Mouse (Mus musculus) kidney, adult 10 weeks (tissue): ENCODE measurements around the gene Rnf216. TPM values are rescaled to one million over a fixed set of nuclear protein-coding genes. Genes with fewer than 3 reads are reported as not detected.

ENCODE experiments used
- polyA plus RNA-seq: library from polyadenylated mRNA; stranded (reverse); fragments of 350-450 nt; fragmentation: Illumina TruSeq; extraction: RNeasy Lipid Tissue Mini Kit (QIAGEN cat#74804); gene quantifications from one replicate; pipeline ENCODE4 v1.2.3, GENCODE M21; 2014; ENCODE audit warnings: low read depth, low replicate concordance

The Rnf216 gene
- 31.1 TPM for polyA plus RNA-seq

GRCm38 (mm10) chr5:143112281-143113246 lies at the start of gene Rnf216:
Gene Rnf216, minus strand, starts transcription at chr5:143112994.

GRCm38 (mm10) chr5:143147481-143147880 lies 34.7 kb upstream of the Rnf216 start, which contains the start of gene Olfr718-ps1:
Gene Olfr718-ps1, minus strand, starts transcription at chr5:143147581.

GRCm38 (mm10) chr5:142959576-142960556 lies 152.9 kb downstream of the Rnf216 start, which contains the start of gene Fscn1:
Gene Fscn1, plus strand, starts transcription at chr5:142960343.

Other genes with a start within 250 kb of the Rnf216 start
- 1.2 TPM for gene Fbxl18, start 217.6 kb downstream of the Rnf216 start, polyA plus RNA-seq
- 711 TPM for gene Actb, start 206.2 kb downstream of the Rnf216 start, polyA plus RNA-seq
- not detected for gene Fscn1, start 152.7 kb downstream of the Rnf216 start, polyA plus RNA-seq
- not detected for gene Olfr718-ps1, start 34.6 kb upstream of the Rnf216 start, polyA plus RNA-seq
- gene Rbak, start 67.8 kb upstream of the Rnf216 start, polyA plus RNA-seq, result 6.1 TPM
- gene Spdye4b, start 68.0 kb upstream of the Rnf216 start, polyA plus RNA-seq, result not detected
- gene Spdye4a, start 113.9 kb upstream of the Rnf216 start, polyA plus RNA-seq, result not detected
- gene Zfp12, start 122.2 kb upstream of the Rnf216 start, polyA plus RNA-seq, result 8.0 TPM
- gene Zfp316, start 157.0 kb upstream of the Rnf216 start, polyA plus RNA-seq, result 1.0 TPM
- gene Zfp853, start 180.6 kb upstream of the Rnf216 start, polyA plus RNA-seq, result not detected
- gene E130309D02Rik, start 202.4 kb upstream of the Rnf216 start, polyA plus RNA-seq, result 0.89 TPM
- 10.8 TPM for gene Zdhhc4, start 216.3 kb upstream of the Rnf216 start, polyA plus RNA-seq
- not detected for gene Grid2ip, start 244.3 kb upstream of the Rnf216 start, polyA plus RNA-seq